Mouse (Mus musculus): ENCODE measurements around the gene Psmd10.

Psmd10 gene

GRCm38 (mm10) chrX:140956272-140956940 lies at the start of gene Psmd10, which contains the start of gene Atg4a:
Psmd10 (minus strand) TSS chrX:140956728.
Atg4a (plus strand) TSS chrX:140956907.
- DNase-seq (ENCODE audit: low spot score) = peak; percentile 91

- DNase-seq (ENCODE audit: low spot score) = no peak
Observed at GRCm38 (mm10) chrX:140998885-140999284, 42.4 kb upstream of the Psmd10 start.

GRCm38 (mm10) chrX:140997912-140998545 lies 41.5 kb upstream of the Psmd10 start:
- DNase-seq (ENCODE audit: low spot score) = no peak

- DNase-seq (ENCODE audit: low spot score) = no peak
Observed at GRCm38 (mm10) chrX:140996909-140997516, 40.5 kb upstream of the Psmd10 start.

- DNase-seq (ENCODE audit: low spot score) = no peak
Observed at GRCm38 (mm10) chrX:140985256-140985655, 28.7 kb upstream of the Psmd10 start.

- no peak for DNase-seq (ENCODE audit: low spot score)
Observed at GRCm38 (mm10) chrX:140984795-140985194, 28.3 kb upstream of the Psmd10 start.

- DNase-seq (ENCODE audit: low spot score) = no peak
Observed at GRCm38 (mm10) chrX:140983206-140983960, 26.9 kb upstream of the Psmd10 start.

GRCm38 (mm10) chrX:140980163-140980562 lies 23.6 kb upstream of the Psmd10 start:
- no peak for DNase-seq (ENCODE audit: low spot score)

- peak; percentile 4 for DNase-seq (ENCODE audit: low spot score)
Observed at GRCm38 (mm10) chrX:140979546-140979945, 23.0 kb upstream of the Psmd10 start.

- DNase-seq (ENCODE audit: low spot score) = no peak
Observed at GRCm38 (mm10) chrX:140978943-140979342, 22.4 kb upstream of the Psmd10 start.

- no peak for DNase-seq (ENCODE audit: low spot score)
Observed at GRCm38 (mm10) chrX:140956959-140957358, 431 bp upstream of the Psmd10 start.

- DNase-seq (ENCODE audit: low spot score) = no peak
Observed at GRCm38 (mm10) chrX:140953618-140954017, 2.9 kb downstream of the Psmd10 start.

- no peak for DNase-seq (ENCODE audit: low spot score)
Observed at GRCm38 (mm10) chrX:140936271-140936670, 20.3 kb downstream of the Psmd10 start.

- no peak for DNase-seq (ENCODE audit: low spot score)
Observed at GRCm38 (mm10) chrX:140933263-140933662, 23.3 kb downstream of the Psmd10 start.

- DNase-seq (ENCODE audit: low spot score) = no peak
Observed at GRCm38 (mm10) chrX:140932066-140932465, 24.5 kb downstream of the Psmd10 start.

- no peak for DNase-seq (ENCODE audit: low spot score)
Observed at GRCm38 (mm10) chrX:140921321-140921720, 35.2 kb downstream of the Psmd10 start.

- no peak for DNase-seq (ENCODE audit: low spot score)
Observed at GRCm38 (mm10) chrX:140907360-140907759, 49.2 kb downstream of the Psmd10 start, which contains the start of gene Vsig1. Vsig1 (plus strand) TSS chrX:140907608.

- no peak for DNase-seq (ENCODE audit: low spot score)
Observed at GRCm38 (mm10) chrX:140903487-140903886, 53.0 kb downstream of the Psmd10 start.

Data from urinary bladder, postnatal 14 days (tissue).